Mouse (Mus musculus) cerebellum, adult 11 months (tissue): ENCODE measurements around the gene Coro2a.
"Not testable (repeated sequence)": the region's sequence is repeated elsewhere in the genome, so short reads cannot be mapped to it uniquely, and the experiment has no call there.

Experiments used
- DNase-seq: peaks from one replicate; pipeline ENCODE4 v3.0.0; 2022

Gene Coro2a

DNA sequence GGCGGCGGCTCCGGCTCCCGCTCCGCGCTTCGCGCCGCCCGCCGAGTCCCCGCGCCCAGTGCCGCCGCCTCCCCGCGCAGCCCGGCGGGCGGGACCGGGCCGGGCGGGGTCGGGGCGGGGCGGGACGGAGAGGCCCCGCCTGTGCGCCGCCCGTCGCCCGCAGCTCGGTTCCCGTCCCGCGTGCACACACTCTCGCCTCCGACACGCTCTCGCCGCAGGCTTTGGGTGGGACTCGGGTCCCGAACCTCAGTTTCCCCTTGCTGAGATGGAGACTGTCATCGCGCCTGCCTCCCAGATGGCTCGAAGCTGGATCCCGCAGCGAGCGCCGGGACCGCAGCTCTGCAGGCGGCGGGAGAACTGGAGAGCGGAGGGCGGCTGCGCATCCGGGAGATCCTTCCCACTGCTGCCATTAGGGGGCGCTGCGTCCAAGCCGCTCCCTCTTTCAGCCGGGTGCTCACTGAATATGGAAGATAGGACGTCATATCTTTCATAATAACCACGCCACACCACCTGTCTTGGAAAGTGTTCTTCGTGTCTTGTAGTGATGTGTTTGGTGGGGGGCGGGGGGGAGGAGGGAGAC lies at the start of gene Coro2a:
Gene Coro2a (minus strand): TSS at position 359 of the 580 bp plus-strand sequence.
- peak; percentile 91 for DNase-seq

DNA sequence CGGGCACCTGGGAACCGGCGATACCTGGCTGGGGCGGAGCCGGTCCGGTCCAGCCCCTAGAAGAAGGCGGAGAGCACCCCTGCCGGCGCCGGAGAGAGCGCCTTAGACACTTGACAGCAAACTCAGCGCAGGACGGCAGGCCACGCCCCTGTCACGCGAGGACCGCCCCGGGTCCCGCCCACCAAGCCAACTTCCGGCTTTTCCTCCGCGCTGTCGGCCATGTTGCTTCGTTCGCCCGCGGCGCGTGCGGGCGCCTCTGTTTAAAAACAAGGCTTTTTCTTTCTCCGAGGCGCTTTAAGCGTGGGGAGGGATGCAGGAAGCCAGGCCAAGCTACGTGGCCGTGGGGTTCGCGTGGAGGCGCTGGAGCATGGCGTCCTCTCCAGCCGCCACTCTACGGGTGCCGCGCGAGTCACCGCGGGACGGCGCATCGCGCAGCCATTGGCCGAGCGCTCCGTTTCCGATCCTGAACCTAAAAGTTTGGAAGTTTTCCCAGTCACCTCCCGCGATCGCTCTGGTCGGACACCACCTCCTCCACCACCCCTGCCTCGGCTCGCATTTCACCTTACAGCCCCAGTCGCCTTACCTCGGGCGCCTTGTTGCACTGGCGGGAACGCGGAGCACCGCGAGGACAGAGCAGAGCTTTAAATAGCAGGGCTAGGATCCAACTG lies 48.2 kb upstream of the Coro2a start, which contains the start of gene Tbc1d2:
Gene Tbc1d2 (minus strand): TSS at position 124 of the 668 bp plus-strand sequence.
- DNase-seq = peak; percentile 94

DNA sequence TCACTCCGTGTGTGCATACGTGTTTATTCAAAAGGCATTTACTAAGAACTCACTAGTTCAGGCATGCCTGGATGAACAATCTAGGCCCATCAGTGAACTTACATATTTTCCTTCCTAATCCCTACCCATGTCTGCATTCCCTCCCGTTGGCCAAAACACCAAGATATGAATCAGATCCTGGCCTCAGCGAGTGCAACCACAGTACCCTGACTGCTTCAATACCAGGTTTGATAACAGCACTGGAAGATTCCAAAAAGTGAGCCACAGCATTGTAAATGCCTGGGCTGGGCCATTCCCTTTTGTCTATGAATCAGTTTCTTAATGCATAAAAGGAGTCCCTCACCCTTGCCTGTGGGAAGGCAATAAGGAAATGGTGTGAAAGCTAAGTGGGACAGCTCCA lies 47.2 kb upstream of the Coro2a start:
- no peak for DNase-seq

DNA sequence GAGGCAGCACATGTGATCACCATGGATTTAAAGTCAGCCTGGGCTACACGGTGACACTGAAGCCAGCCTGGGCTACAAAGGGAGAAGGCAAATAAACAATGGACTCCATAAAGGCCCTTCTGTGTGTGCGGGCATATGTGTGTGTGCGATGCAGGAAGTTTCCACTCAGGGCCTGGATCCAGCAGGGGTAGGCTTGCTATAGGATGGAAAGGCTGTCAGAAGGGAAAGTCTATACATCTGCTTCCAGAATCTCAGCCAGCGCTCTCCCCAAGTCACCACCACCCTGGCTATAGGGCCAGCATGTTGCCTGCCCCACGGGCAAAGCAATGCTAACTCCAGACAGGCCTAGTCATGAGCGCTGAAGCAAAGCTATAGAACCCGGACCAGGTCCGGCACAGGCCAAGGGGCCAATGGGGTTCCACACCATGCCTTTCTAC lies 41.7 kb upstream of the Coro2a start:
- no peak for DNase-seq

DNA sequence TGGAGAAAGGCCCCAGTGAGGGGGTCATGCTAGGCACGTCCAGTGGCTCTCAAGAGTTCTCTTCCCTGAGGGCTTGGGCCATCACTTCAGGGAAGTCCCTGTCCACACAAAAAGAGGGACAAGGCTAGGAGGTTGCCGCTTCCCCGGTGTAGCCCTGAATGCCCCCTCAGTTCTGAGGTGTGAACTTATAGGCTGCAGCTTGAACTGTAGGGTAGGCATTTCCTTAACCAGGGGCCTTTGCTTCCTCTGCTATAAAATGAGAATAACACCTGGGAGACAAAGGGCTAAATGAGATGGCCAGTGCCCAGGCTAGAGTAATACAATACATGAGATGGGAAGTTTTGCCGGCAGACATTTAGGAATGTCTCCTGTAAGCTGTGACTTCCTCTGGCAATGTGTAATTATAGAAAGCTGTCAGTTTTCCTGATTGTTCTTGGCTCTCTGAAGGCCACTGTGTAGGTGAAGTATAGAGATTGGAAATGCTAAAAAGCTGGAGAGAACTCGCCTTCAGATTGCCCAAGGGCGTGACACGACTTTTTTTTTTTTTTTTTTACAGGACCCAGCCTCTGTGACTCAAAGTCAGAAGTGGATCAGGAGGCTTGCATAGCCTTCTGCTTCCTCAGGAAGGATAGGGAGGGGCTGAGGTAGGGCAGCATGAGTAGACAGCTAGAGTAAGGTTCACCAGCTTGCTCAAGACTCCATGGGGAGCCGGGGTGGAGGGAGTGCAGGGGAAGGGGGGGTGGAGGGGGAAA lies 41.1 kb upstream of the Coro2a start:
- no peak for DNase-seq

DNA sequence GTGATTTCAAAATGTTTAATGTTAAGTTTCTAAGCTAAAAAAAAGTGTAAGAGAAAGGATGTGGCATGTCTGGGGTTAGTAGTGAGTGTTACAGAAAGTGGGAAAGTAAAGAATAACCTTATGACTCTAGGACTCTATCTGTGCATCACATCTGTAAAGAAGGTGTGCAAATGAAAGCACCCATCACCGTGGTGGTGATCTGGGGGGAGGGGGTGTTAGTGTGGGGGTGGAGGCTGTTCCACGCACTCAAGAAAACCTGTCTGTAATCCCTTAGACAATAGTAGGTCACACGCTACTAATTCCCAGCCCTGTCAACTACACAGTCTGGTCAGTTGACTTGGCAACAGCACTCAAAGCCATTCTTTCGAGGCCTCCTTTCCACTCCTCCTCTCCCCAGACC lies 39.3 kb upstream of the Coro2a start:
- no peak for DNase-seq

DNA sequence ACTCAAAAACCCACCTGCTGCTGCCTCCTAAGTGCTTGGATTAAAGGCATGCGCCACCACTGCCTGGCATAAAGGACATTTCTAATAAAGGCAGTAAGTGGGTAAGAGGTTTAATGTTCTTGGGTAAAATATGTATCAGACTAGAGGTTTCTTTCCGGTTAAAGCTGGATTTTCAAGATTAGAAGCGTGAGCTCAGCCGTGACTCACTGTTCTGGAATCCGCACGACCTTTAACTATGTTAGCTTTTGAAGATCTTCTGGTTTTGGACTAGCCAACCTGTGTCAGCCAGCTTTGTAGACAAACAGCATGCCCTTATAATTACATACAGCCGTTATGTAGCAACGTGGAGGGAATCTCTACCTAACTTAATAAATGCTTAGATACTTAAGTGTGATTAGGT lies 37.9 kb upstream of the Coro2a start:
- DNase-seq = no peak

DNA sequence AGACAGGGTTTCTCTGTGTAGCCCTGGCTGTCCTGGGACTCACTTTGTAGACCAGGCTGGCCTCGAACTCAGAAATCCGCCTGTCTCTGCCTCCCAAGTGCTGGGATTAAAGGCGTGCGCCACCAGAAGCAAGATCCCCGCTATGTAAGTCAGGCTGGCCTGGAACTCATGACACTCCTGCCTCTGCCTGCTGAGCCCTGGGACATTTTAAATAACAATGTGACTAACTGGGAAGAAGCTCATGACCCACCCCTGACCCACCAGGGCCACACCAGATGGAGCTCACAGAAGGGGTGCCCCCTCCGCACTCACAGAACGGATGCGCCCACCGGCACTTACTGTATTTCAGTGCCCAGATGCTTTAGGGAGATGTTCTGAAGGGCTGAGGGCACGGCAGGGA lies 35.2 kb upstream of the Coro2a start:
- not testable (repeated sequence) for DNase-seq

DNA sequence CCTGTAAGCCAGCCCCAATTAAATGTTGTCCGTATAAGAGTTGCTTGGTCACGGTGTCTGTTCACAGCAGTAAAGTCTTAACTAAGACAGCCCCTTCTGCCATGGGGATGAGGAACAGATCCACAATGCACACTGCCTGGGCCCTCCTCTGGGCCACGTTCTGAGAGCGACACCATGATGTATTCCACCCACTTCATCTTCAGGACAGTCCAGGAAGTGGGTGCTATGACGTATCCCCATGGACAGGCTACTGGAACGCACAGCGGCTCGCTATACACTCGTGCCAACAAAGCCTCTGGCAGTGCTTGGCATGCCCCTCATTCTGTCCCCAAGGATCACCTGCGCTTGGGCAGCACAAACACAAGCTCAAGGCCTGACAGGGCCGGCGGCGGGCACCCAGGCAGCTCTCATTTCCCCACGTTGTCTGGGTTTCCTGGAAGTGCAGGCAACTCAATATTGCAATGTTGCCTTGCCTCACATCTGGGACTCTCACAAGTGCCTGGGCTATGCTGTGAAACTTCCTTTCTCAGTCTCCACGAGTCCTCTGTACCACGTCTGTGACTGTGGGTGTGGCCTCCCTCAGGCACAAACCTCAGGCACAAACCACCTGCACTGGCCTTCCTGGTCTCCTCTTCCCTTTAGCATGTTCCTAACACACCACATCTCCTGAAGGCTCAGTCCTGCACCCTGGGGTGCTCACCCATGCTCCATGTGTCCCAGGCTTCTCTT lies 33.9 kb upstream of the Coro2a start:
- no peak for DNase-seq

DNA sequence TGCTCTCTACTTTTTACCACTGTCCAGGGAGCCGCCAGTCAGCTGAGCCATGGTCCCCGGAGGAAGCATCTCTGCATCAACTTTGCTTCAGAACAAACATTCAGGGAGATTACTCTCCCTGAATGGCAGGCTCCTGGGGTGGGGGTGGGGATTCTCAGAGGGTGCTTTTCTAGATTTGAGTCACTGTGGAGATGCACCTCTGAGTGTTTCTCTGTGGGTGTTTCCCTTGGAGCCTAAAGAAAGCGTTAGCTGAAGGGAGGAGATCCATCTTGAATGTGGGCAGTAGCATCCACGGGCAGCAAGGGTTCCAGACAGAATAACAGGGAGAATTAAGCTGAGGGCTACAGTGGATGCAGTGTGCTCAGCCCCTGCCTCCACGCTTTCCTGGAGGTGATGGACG lies 32.9 kb upstream of the Coro2a start:
- DNase-seq = no peak

DNA sequence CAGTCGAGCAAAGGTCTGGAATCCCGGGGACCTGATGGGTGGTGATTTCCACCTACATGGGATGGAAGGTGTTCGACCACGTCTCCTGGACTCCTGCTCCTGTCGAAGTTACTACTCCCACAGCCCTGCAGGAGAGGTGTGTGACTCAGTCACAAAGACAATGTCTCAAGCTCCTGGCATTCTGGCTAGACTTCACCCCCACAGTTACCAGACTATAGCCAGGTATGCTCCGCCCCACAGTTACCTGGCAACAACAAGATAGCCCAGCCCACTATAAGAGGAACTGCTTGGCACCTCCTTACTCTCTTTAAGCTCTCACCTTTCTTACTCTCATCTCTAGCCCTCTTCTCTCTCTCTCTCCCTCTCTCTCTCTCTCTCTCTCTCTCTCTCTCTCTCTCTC lies 31.6 kb upstream of the Coro2a start:
- DNase-seq = not testable (repeated sequence)

DNA sequence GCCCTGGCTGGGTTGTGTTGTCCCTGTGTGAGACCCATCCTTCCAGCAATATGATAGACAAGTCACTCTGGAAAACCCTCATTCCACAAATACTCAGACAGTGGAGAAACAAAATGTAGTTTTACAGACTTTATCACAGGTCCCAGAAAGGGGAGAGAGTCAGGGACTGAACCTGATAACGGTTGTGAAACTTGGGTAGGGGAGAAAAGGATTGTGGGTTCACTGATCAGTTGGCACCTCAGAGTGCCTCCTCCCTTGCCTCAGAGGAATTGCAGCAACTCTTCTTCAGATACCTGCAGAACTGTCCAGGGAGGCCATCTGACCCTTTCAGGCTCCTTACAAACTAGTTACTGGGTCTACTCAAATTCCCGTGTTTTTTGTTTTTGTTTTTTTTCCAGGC lies 30.5 kb upstream of the Coro2a start:
- DNase-seq = no peak

DNA sequence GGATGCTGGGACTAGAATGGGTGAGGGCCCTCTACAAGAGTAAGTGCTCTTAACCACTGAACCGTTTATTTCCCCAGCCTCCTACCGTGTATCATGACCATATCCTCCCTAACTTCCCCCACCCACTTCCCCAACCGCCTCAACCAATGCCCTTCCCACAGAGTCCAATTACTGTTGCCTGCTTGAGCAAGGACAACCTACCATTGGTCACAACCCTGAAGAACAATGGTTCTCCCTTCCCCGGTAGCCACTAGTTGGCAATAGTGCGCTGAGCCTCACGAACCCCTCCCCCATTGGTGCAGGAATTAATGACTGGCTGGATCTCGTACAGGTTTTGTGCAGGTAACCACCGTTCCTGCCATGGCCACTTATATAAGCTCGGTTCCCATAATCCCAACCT lies 28.4 kb upstream of the Coro2a start:
- DNase-seq = no peak

DNA sequence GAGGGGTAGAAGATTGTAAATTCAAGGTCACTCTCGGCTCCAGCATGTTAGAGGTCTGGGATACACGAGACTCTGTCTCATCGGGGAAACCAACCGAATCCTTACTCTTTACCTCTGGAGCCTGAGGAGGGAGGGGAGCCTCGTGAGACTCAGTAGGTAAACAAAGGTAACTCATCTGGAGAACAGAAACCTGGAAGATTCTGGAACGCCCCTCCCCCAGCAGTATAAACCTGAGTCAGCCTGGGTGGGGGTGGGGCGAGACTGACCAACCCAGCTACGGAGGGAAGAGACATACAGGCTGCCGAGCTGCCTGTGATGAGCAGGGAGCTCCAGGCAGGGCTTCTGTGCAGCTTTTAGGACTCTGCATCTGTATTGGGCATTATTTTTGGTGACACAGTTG lies 26.9 kb upstream of the Coro2a start:
- DNase-seq = no peak

DNA sequence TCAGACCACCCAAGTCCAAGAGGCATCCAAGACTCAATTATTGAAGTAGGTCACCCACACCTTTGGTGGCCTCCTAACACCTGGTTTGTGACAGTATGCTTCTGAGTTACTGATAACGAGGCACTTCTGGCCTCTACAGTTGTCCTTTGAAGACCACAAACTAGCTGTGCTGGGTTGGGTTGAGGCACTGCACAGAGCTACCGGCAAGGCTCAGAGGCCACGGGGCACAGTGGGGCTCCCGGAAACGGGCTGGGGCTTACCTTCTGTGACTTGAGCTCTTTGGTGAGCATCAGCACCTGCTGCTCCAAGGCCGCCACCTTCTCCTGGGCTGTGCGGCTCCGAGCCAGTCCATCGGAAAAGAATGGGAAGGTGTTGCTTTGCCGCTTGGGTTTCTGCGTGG lies 26.1 kb upstream of the Coro2a start:
- DNase-seq = no peak

DNA sequence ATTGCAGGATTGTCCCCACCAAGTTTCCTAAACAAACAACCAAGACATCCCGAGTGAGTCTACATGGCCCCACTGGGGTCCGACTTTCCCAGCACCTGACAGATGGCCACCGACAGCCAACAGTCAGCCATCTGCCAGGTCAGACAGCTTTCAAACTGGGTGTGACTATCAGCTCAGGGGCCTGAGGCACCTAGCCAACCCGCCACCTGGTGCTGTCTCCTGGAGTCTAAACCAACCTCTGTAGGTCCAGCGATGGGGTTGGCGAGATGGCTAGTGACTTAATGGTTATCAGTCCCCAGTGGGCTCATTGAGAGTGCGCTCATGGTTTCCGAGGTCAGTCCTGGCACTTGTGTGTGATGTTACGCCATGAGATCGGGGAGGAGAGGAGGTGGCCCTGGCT lies 23.1 kb upstream of the Coro2a start:
- DNase-seq = peak; percentile 79

DNA sequence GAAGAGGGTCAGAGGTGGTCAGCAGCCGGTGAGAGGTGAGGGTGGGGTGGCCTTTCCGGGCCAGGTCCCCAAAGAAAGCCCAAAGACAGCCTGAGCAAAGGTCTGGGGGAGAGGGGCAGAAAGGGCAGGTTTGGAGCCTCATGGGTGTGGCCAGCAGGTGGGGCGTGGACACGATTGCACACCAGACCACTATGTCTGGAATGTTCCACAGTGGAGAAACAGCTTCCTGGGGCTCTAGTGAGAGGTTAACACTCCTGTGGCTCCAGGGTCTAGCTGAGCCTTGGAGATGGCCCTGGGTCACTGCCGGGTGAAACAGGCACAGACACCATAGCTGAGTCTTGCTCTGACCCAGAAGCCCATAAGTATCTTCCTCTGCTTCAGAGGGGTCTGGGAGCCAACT lies 21.0 kb upstream of the Coro2a start:
- DNase-seq = no peak

DNA sequence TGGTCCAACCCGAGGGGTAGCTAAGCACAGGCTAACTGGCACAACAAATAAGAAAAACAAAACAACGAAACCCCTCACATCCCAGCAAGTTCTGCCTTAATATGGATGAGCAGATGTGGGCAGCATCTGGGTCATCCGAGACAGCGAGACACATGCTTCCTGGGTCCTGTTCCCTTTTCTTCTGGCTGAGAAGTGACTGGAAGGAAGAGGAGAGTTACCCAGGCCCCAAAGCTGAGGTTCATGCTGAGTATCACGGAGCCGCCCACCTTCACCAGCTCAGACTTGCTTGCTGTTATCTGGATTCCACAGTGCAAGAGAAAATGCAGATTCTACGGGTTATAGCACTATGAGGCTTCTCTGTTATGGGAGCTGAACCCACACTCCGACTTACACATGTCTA lies 18.9 kb upstream of the Coro2a start:
- DNase-seq = no peak

DNA sequence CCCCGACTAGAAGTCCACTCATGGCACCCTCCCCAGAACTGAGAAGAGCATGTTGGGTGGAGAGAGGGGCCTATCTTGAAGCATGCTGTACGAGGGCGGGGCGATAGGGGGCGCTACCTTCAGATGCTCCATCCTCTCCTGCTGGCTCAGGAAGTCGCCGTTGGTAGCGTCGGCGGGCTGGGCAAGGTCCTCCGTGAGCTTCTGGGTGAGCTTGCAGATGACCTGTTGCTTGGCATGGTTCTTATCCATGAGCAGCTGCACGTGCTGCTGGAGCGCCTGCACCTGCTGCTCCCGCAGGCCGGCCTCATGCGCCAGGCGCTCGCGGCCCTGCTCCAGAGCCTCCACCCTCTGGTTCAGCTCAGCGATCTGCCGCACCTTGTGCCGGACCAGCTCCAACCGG lies 18.3 kb upstream of the Coro2a start:
- peak; percentile 41 for DNase-seq

DNA sequence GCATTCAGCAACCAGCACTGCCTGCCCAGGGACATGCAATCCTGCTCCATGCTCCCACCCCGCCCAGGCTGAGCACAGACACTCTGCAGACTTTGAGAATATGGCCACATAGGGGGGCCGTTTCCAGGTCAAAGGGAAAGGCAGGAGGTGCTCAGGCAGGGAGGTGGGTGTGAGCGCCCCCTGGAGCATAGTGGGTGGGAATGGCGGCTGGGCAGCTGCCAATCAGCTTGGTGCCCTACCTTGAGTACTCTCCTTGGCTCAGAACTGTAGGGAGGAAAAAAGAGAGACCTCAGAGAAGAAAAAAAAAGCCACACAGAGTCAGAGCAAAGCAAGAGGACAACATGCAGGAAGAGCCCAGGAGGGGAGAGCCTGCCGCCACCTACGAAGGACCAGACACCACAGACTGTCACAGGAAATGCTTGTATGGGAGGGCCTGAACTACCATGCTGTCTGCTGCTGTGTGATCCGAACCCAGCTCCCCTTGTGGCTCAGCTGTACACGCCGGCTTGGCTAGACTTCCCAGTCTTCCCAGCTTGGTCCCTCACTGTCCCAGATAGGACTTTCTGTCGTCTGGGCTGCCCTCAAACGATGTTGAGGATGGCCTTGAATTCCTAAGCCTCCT lies 16.3 kb upstream of the Coro2a start:
- DNase-seq = no peak

DNA sequence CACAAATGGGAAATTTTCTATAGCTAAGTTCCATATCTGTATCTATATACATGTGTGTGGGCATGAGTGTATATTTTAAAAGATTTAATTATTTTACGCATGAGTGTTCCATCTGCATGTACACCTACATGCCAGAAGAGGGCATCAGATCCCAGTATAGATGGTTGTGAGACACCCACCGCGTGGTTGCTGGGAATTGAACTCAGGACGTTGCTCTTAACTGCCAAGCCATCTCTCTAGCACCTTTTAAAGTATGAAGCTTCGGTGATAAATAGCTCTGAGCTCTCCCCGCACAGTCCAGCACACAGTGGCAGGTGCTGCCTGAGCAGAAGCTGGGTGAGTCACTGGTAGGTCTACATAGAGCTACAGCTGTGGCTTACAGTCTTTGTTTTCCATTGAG lies 15.4 kb upstream of the Coro2a start:
- DNase-seq = no peak

DNA sequence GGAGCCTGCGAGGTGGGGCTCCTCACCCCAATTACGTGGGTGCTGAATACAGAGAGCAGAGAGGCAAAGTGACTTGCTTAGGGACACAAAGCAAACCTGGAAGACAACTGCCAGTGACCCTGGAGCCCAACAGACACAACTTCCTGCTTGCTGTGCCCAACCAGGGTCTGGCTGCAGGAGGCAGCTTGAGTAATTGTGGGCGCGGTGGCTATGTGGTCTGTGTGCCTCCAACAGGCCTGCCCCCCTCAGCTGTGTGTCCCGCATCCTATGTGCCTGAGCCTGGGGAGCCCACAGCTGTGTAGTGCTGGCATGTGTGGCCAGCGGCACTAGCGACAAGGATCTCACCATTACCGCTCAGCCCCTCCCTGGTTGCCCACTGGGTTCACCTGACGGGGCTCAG lies 12.6 kb upstream of the Coro2a start:
- no peak for DNase-seq

DNA sequence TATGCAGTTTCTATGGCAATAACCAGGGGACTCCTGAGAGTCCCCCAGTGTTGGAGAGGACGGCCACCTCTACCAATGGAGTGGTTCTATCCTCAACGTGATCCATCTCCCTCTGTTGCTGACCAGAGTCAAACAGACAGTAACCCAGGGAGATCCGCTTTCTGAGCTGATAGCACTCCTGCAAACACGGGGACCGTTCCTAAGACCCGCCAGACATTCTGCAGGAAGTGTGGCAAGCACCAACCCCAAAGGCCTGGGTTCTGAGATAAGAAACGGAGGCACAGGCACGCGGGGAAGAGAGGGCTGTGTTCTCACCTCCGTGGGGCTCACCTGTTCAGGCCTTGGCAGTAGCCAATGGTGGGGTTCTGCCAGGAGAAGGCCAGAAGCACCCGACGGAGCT lies 11.6 kb upstream of the Coro2a start:
- no peak for DNase-seq
